Mouse (Mus musculus) ZHBTc4 (cell line): ENCODE data around the gene Gm5861.
"Not testable (repeated sequence)": the region's sequence is repeated elsewhere in the genome, so short reads cannot be mapped to it uniquely, and the experiment has no call there.

Experiments
- DNase-seq: peaks from one replicate; pipeline ENCODE4 v3.0.0-alpha.2; 2011; ENCODE audit warnings: low read depth, low spot score

Gm5861 gene

DNA sequence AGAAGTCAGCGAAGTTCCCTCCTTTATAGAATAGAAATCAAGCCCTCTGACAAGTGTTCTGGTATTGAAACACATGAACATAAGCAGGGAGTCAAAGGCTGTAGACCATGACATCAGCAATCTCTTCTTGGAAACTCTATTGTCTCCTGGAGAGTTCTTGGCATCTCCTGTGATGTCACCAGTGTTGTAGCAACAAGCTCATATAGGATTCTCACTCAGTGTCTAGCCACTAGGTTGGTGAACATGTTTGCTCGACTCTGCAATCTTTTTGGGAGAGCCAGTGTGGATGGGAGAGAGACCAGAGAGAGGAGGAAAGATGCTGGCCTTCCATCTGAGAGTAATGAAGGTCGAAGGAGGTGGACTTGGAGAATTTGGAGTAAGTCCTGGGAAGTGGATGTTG, at the start of gene Gm5861:
Gene Gm5861, plus strand, starts transcription at position 301 of the 400 bp plus-strand sequence.
- not testable (repeated sequence) for DNase-seq

DNA sequence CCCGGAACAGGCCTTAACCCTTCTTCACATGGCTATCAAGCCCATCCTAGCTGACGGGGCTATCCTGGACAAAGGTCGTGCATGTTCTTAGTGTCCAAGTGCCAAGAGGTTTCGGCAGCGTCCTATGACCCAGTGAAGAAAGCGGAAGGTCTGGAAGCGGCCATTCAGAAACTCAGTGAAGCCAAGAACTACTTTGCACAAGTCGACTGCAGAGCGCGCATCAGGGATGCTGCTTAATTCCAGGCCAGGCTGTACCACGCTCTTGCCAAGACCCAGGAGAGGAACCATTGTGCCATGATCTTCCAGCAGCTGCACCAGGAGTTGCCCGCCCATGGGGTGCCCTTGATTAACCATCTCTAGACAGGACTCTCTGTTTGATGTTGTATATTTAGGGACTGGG, 44.8 kb upstream of the Gm5861 start:
- not testable (repeated sequence) for DNase-seq
